Mouse (Mus musculus) kidney, adult 2 months (tissue): Measurements from ENCODE around the gene Klhdc1. TPM values are rescaled to one million over a fixed set of nuclear protein-coding genes. Genes with fewer than 3 reads are reported as not detected.

ENCODE experiments used
- DNase-seq: peaks from one replicate; pipeline ENCODE4 v3.0.0; 2021
- H3K27ac ChIP-seq: fragments of 200-500 bp; 2 replicates; pipeline ENCODE4 v1.5.1; 2012; ENCODE audit warnings: low read depth, low read length, control low read depth, inconsistent platforms; ENCODE audit not compliant: insufficient read depth
- H3K27me3 ChIP-seq: fragments of 200-500 bp; replicated peaks from 2 replicates; pipeline ENCODE4 v1.6.1; 2012; ENCODE audit warnings: mild to moderate bottlenecking, moderate library complexity, low read length, inconsistent platforms; ENCODE audit not compliant: control insufficient read depth, insufficient read depth
- H3K36me3 ChIP-seq: fragments of 200-500 bp; 2 replicates; pipeline ENCODE4 v1.6.1; 2012; ENCODE audit warnings: mild to moderate bottlenecking, moderate library complexity, low read length, inconsistent platforms; ENCODE audit not compliant: control insufficient read depth, insufficient read depth
- H3K4me1 ChIP-seq: fragments of 200-500 bp; 2 replicates; pipeline ENCODE4 v1.6.1; 2011; ENCODE audit warnings: low read length; ENCODE audit not compliant: control insufficient read depth, insufficient read depth
- H3K4me3 ChIP-seq: fragments of 200-500 bp; 2 replicates; pipeline ENCODE4 v1.5.1; 2011; ENCODE audit warnings: mild to moderate bottlenecking, low read depth, low read length, control low read depth; ENCODE audit not compliant: insufficient read depth
- CTCF ChIP-seq: fragments of 200-500 bp; conservative IDR thresholded peaks from 2 replicates; pipeline ENCODE4 v1.5.1; 2011; ENCODE audit warnings: low read depth, mild to moderate bottlenecking, control low read depth, low read length, moderate library complexity, mixed read lengths; ENCODE audit not compliant: insufficient read depth, insufficient read length
- POLR2A ChIP-seq: fragments of 200-500 bp; IDR thresholded peaks from one replicate; pipeline ENCODE4 v1.6.1; 2011; ENCODE audit warnings: low read depth, low read length, control low read depth
- WGBS: fragments of 180-500 bp; shearing (Covaris S2); methylation state at CpG from one replicate; pipeline ENCODE4 v1.1.7; 2018; 5-methylcytosine and 5-hydroxymethylcytosine counted together
- polyA plus RNA-seq: library from polyadenylated mRNA; depleted of rRNA; stranded (reverse); fragments of >200 nt; gene quantifications from 2 replicates; pipeline ENCODE4 v1.2.3, GENCODE M21; 2012

Klhdc1 gene
- polyA plus RNA-seq, 1 experiment, result 5.9 TPM

DNA sequence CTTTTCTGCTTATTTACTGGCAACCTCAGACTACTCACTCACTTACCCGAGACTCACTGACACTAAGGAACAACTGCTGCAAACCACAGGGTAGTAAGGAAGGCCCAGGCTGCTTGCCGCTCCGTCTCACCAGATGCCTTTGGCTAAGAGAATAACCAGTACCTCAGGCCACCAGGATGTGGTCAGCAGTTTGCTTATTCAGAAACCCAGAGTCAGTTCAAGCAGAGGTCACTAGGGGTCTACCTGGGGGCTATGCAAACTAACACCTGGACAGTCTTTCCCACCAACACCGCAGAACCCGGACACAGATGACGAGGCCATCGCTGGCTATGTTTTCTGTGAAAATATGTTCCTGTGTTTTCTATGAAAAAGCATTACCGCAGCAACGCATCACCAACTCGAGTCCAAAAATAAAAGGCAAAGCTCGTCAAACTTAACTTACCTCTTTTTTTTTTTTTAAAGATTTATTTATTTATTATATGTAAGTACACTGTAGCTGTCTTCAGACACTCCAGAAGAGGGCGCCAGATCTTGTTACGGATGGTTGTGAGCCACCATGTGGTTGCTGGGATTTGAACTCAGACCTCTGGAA is 27.7 kb upstream of the Klhdc1 start:
- WGBS, result 93% methylated on average over 13 of the region's 13 CpGs
- TF ChIP-seq POLR2A, result no peak
- no peak for TF ChIP-seq CTCF
- H3K27ac ChIP-seq, result no peak overlapping the region
- H3K4me1 ChIP-seq, result no peaks in the 10 kb centered on the region
- H3K27me3 ChIP-seq, result no peaks in the 10 kb centered on the region
- no peak overlapping the region for H3K4me3 ChIP-seq
- H3K36me3 ChIP-seq, result no peaks in the 10 kb centered on the region
- no peak for DNase-seq

DNA sequence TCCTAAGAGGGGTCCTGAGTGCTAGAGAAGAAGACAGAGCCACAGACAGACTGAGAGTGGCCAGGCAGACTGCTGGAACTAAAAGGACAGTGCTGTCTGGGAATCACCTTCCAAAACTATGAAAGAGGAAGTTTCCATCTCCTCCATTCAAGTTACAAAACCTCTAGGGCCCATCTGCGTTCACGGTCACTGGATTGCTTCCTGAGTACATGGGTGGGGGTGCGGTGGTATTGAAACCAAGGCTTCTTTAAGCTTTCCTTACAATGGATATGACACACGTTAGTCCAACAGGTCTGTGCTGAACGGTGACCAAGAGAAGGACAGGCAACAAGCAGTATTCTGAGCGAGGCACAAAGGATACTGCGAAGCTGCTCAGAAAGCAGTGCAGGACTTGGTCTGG is 26.6 kb upstream of the Klhdc1 start:
- no peak overlapping the region for H3K4me3 ChIP-seq
- DNase-seq, result no peak
- TF ChIP-seq POLR2A, result no peak
- no peak for TF ChIP-seq CTCF
- H3K27ac ChIP-seq, result no peak overlapping the region
- H3K27me3 ChIP-seq, result no peaks in the 10 kb centered on the region
- WGBS, result 91% methylated on average over 7 of the region's 7 CpGs
- H3K4me1 ChIP-seq, result no peaks in the 10 kb centered on the region
- no peaks in the 10 kb centered on the region for H3K36me3 ChIP-seq

DNA sequence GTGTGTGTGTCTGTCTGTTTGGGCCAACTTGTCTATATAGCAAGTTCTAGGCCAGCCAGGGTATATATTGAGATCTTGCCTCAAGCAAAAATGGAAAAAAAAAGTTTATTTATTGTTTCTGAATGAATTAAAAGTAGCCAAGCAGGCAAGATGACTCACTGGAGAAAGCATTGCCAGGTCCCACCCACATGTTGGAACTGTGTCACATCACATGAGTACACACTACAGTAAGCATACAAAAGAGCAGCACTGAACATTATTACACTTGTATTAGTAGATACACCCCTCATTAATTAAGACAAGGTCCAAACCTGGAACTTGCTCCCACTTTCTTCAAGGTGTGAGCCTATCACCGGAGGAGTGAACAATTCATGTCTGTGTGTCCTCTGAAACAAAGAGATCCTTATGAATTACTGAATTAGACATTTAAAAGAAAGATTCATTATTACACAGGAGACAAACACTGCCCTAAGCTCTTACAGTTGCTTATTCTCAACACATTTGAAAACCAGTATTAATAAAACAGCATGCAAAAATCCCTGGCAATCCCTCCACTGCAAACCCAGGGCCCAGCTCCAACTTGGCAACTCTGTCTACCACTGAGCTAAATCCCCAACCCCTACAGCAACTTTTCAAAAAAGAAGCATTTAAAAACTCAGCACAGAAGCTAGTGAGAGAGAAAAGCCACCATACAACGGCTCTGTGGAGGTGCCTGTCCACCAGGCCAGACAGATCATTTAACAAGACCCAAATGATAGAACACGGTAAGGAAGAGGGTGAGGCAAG is 25.8 kb upstream of the Klhdc1 start:
- no peak for DNase-seq
- H3K36me3 ChIP-seq, result no peaks in the 10 kb centered on the region
- no peak for TF ChIP-seq POLR2A
- TF ChIP-seq CTCF, result no peak
- 91% methylated on average over 3 of the region's 3 CpGs for WGBS
- H3K27me3 ChIP-seq, result no peaks in the 10 kb centered on the region
- H3K4me1 ChIP-seq, result no peaks in the 10 kb centered on the region
- H3K4me3 ChIP-seq, result no peak overlapping the region
- no peak overlapping the region for H3K27ac ChIP-seq

DNA sequence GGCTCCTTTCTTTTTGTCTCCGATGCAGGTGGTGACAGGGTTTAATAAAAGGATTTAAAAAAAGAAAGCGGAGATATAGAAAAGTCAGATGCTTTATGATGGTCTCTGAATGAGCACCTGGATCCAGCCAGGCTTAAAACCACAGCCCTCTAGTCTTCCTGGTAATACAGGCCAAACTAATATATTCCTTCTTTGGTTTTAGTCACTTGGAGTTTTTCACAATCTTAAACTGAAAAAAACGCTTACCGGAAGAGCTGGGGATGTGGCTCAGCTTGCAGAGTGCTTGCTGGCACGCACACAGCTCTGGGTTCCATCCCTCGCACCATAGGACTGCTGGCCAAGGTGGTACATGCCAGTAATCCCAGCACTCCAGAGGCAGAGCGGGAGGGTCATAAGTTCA is 24.4 kb upstream of the Klhdc1 start:
- 98% methylated on average over 7 of the region's 7 CpGs for WGBS
- no peak overlapping the region for H3K27ac ChIP-seq
- no peak for TF ChIP-seq POLR2A
- TF ChIP-seq CTCF, result no peak

DNA sequence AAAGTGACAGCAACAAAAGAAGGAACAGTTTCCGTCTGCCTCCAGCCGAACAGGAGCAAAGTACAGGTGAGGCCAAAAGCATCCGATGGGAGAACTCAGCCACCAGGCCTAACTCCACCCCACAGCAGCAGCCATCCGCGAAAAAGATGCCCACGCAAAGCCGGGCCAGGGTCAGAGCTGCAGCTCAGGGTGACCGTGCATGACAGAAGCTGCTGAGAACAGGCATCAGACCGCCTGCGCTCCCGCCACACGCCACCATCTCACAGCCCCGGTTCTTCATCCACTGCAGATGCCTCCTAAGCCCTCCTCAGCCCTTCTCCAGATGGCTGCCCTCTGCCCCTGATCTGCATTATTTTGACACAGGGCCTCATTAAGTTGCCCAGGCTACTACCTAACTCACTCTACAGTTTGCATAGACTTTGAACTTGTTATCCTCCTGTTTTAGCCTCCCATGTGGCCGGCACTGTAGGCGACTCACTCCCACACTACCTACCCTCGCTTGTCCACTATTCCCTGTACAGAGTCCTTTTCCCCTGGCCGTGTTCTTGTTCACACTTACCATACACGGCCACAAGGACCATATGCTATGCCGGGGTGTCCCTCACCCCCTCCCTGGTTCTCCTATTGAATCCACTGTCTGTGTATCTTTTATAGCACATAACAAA is 20.2 kb upstream of the Klhdc1 start:
- H3K4me3 ChIP-seq, result no peak overlapping the region
- H3K36me3 ChIP-seq, result no peaks in the 10 kb centered on the region
- H3K27ac ChIP-seq, result no peak overlapping the region
- no peak for TF ChIP-seq CTCF
- peak; percentile 51 for DNase-seq
- no peaks in the 10 kb centered on the region for H3K4me1 ChIP-seq
- WGBS, result 50% methylated on average over 19 of the region's 19 CpGs
- H3K27me3 ChIP-seq, result no peaks in the 10 kb centered on the region

More for the DNA sequence above, 24.4 kb upstream of the Klhdc1 start:
- DNase-seq, result no peak
- no peaks in the 10 kb centered on the region for H3K27me3 ChIP-seq
- no peaks in the 10 kb centered on the region for H3K4me1 ChIP-seq
- H3K4me3 ChIP-seq, result no peak overlapping the region
- no peaks in the 10 kb centered on the region for H3K36me3 ChIP-seq

DNA sequence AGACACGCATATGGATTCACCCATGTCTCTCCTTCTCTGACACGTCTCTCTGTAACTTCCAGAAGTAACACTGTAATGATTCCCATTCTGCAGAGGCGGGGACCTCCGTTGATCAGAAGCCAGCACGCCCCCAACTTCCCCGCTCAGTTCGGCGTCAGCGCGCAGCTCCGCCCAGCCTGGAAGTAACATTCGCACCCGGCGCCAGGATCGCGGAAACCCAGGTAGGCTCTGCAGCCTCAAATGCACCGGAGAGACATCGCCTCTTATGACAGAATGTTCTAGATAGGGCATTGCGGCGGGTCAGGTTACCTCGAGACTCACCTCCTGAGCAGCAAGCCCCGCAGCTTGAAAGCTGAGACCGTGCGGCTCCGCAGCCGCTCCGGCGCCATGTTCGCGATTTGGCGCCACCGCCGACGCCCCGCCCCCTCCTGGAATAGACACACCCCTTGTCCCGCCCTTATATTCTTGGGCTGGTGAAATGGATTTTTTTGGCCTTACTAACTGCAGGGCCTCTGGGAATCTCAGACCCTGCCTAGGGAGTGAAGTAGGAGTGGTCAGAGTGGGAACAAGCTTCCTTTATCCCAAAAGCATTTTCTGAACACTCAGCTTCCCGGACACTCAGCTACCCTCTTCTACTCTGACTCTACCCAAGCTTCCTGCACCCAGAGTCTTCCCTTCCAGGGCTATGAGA is 13.1 kb upstream of the Klhdc1 start, which contains the start of gene Pole2:
Gene Pole2 (minus strand): TSS at position 420 of the 691 bp plus-strand sequence.
- Histone ChIP-seq H3K27me3 (no peaks in the 10 kb centered on the region), H3K4me1 (no peaks in the 10 kb centered on the region), H3K27ac (peak within 1 kb of the TSS; percentile 24; the same call in 1 of the 2 replicates), H3K36me3 (no peaks in the 10 kb centered on the region), H3K4me3 (peak within 1 kb of the TSS; percentile 70)
- WGBS, result under 1% methylated on average over 37 of the region's 37 CpGs
- TF ChIP-seq CTCF, result no peak
- no peak for TF ChIP-seq POLR2A
- DNase-seq, result peak; percentile 92
